Mouse (Mus musculus) erythroblast, embryonic 14.5 days (primary cell): ENCODE data around the gene Mcts2.

ENCODE experiments used
- GATA1 ChIP-seq: IDR thresholded peaks from 2 replicates; pipeline ENCODE4 v1.6.1; 2012; ENCODE audit warnings: low read length, inconsistent platforms, mixed read lengths
- TAL1 ChIP-seq: IDR thresholded peaks from 3 replicates; pipeline ENCODE4 v1.6.1; 2012; ENCODE audit warnings: low read length, inconsistent platforms, mixed read lengths

GRCm38 (mm10) chr2:152686399-152686798 is 436 bp upstream of the Mcts2 start:
- TF ChIP-seq GATA1 = no peak
- no peak for TF ChIP-seq TAL1
